Mouse (Mus musculus) liver, embryonic 15.5 days (tissue): ENCODE results near the gene Gbp10. TPM values are rescaled to one million over a fixed set of nuclear protein-coding genes. Genes with fewer than 3 reads are reported as not detected.
A peak's percentile ranks its signal among the peaks of the same experiment; 100 is the strongest.
"Not testable (repeated sequence)": the region's sequence is repeated elsewhere in the genome, so short reads cannot be mapped to it uniquely, and the experiment has no call there.

Source experiments
- ATAC-seq: fragments of 200-750 bp; cut with Nextera tagmentation; 2 replicates; pipeline ENCODE4 v1.8.0; 2017; ENCODE audit warnings: moderate number of reproducible peaks, mild to moderate bottlenecking, moderate library complexity; ENCODE audit not compliant: insufficient read depth
- H3K27ac ChIP-seq: fragments of 300-500 bp; sonication (generic); replicated peaks from 2 replicates; pipeline ENCODE4 v1.5.1; 2015; ENCODE audit warnings: mild to moderate bottlenecking, inconsistent platforms
- H3K27me3 ChIP-seq: fragments of 300-500 bp; sonication (generic); 2 replicates; pipeline ENCODE4 v1.6.1; 2015; ENCODE audit warnings: mild to moderate bottlenecking, inconsistent platforms
- H3K36me3 ChIP-seq: fragments of 300-500 bp; sonication (generic); replicated peaks from 2 replicates; pipeline ENCODE4 v1.6.1; 2015; ENCODE audit warnings: moderate library complexity, mild to moderate bottlenecking, inconsistent platforms
- H3K4me1 ChIP-seq: fragments of 300-500 bp; sonication (generic); replicated peaks from 2 replicates; pipeline ENCODE4 v1.6.1; 2015; ENCODE audit warnings: inconsistent platforms
- H3K4me2 ChIP-seq: fragments of 300-500 bp; sonication (generic); 2 replicates; pipeline ENCODE4 v1.6.1; 2015; ENCODE audit warnings: moderate library complexity, mild to moderate bottlenecking, inconsistent platforms
- H3K4me3 ChIP-seq: fragments of 300-500 bp; sonication (generic); replicated peaks from 2 replicates; pipeline ENCODE4 v1.5.1; 2015; ENCODE audit warnings: mild to moderate bottlenecking, inconsistent platforms
- H3K9ac ChIP-seq: fragments of 300-500 bp; sonication (generic); 2 replicates; pipeline ENCODE4 v1.6.1; 2015; ENCODE audit warnings: moderate library complexity, mild to moderate bottlenecking, inconsistent platforms
- H3K9me3 ChIP-seq: fragments of 300-500 bp; sonication (generic); replicated peaks from 2 replicates; pipeline ENCODE4 v1.6.1; 2016; ENCODE audit warnings: inconsistent platforms
- WGBS: fragments of 180-500 bp; shearing (Covaris S2); methylation state at CpG from one replicate; pipeline ENCODE4 v1.1.7; 2015; ENCODE audit warnings: mixed read lengths; ENCODE audit not compliant: insufficient replicate concordance; 5-methylcytosine and 5-hydroxymethylcytosine counted together
- polyA plus RNA-seq: library from polyadenylated mRNA; unstranded; fragments of >200 nt; fragmentation: Nextera tagmentation; extraction: Ambion mirVana; gene quantifications from 2 replicates; pipeline ENCODE4 v1.2.1, GENCODE M21; 2015

Gbp10 gene
- 0.21 and 0.29 TPM in 2 replicates for polyA plus RNA-seq

- peak; percentile 34; the same call in 1 of the 2 replicates for ATAC-seq
Observed at GRCm38 (mm10) chr5:105239483-105240047, at the start of gene Gbp10. Gene Gbp10, minus strand, starts transcription at chr5:105239533.

GRCm38 (mm10) chr5:105260673-105261072, 21.3 kb upstream of the Gbp10 start:
- not testable (repeated sequence) for ATAC-seq, H3K36me3 ChIP-seq, H3K4me1 ChIP-seq, H3K27me3 ChIP-seq, H3K9ac ChIP-seq, H3K4me3 ChIP-seq, H3K27ac ChIP-seq, H3K9me3 ChIP-seq, H3K4me2 ChIP-seq
- 50% methylated on average over 1 of the region's 3 CpGs for WGBS

More at GRCm38 (mm10) chr5:105239483-105240047, at the start of gene Gbp10:
- not testable (repeated sequence) for H3K4me3 ChIP-seq, H3K9ac ChIP-seq, H3K9me3 ChIP-seq, H3K4me2 ChIP-seq, H3K4me1 ChIP-seq, H3K36me3 ChIP-seq, H3K27ac ChIP-seq, H3K27me3 ChIP-seq

- no peak overlapping the region for H3K4me2 ChIP-seq
- H3K36me3 ChIP-seq, result no peaks in the 10 kb centered on the region
- no peak for ATAC-seq
- H3K27me3 ChIP-seq, result no peaks in the 10 kb centered on the region
- no peak overlapping the region for H3K27ac ChIP-seq
- no peaks in the 10 kb centered on the region for H3K9me3 ChIP-seq
- no peak overlapping the region for H3K9ac ChIP-seq
- H3K4me3 ChIP-seq, result no peak overlapping the region
- no peaks in the 10 kb centered on the region for H3K4me1 ChIP-seq
Observed at GRCm38 (mm10) chr5:105252491-105252890, 13.2 kb upstream of the Gbp10 start.

GRCm38 (mm10) chr5:105244741-105245140, 5.4 kb upstream of the Gbp10 start:
- not testable (repeated sequence) for H3K27me3 ChIP-seq, H3K4me3 ChIP-seq, H3K9ac ChIP-seq, ATAC-seq, H3K36me3 ChIP-seq, H3K27ac ChIP-seq, H3K4me1 ChIP-seq, H3K9me3 ChIP-seq, H3K4me2 ChIP-seq
- WGBS, result 21% methylated on average over 3 of the region's 3 CpGs

GRCm38 (mm10) chr5:105240982-105241381, 1.6 kb upstream of the Gbp10 start:
- not testable (repeated sequence) for H3K36me3 ChIP-seq, H3K4me2 ChIP-seq, H3K4me1 ChIP-seq, H3K27ac ChIP-seq, H3K9me3 ChIP-seq, H3K4me3 ChIP-seq, H3K27me3 ChIP-seq, H3K9ac ChIP-seq, ATAC-seq
- WGBS, result 57% methylated on average over 5 of the region's 5 CpGs

- not testable (repeated sequence) for H3K4me2 ChIP-seq, H3K4me3 ChIP-seq, H3K27me3 ChIP-seq, H3K36me3 ChIP-seq, H3K27ac ChIP-seq, H3K9ac ChIP-seq, H3K4me1 ChIP-seq, ATAC-seq, H3K9me3 ChIP-seq
- 64% methylated on average over 1 of the region's 1 CpGs for WGBS
Observed at GRCm38 (mm10) chr5:105238402-105238801, 931 bp downstream of the Gbp10 start.

- H3K4me3 ChIP-seq, H3K9me3 ChIP-seq, ATAC-seq, H3K4me2 ChIP-seq, H3K27me3 ChIP-seq, H3K9ac ChIP-seq, H3K27ac ChIP-seq, H3K4me1 ChIP-seq, H3K36me3 ChIP-seq: not testable (repeated sequence)
- 22% methylated on average over 3 of the region's 3 CpGs for WGBS
Observed at GRCm38 (mm10) chr5:105236040-105236439, 3.3 kb downstream of the Gbp10 start.

- H3K27ac ChIP-seq, ATAC-seq, H3K9me3 ChIP-seq, H3K4me3 ChIP-seq, H3K27me3 ChIP-seq, H3K4me1 ChIP-seq, H3K9ac ChIP-seq, H3K4me2 ChIP-seq, H3K36me3 ChIP-seq: not testable (repeated sequence)
- no CpG with 5 or more reads among the region's 3 CpGs for WGBS
Observed at GRCm38 (mm10) chr5:105208957-105209356, 30.4 kb downstream of the Gbp10 start.

- H3K9ac ChIP-seq, H3K4me1 ChIP-seq, H3K27ac ChIP-seq, H3K4me2 ChIP-seq, H3K4me3 ChIP-seq, H3K36me3 ChIP-seq, ATAC-seq, H3K27me3 ChIP-seq, H3K9me3 ChIP-seq: not testable (repeated sequence)
- WGBS, result 17% methylated on average over 4 of the region's 4 CpGs
Observed at GRCm38 (mm10) chr5:105200791-105201355, 38.5 kb downstream of the Gbp10 start.

GRCm38 (mm10) chr5:105199149-105199548, 40.2 kb downstream of the Gbp10 start:
- WGBS, result 62% methylated on average over 1 of the region's 1 CpGs
- H3K4me1 ChIP-seq, H3K9ac ChIP-seq, H3K9me3 ChIP-seq, H3K4me2 ChIP-seq, H3K36me3 ChIP-seq, H3K4me3 ChIP-seq, ATAC-seq, H3K27me3 ChIP-seq, H3K27ac ChIP-seq: not testable (repeated sequence)

GRCm38 (mm10) chr5:105197915-105198560, 41.3 kb downstream of the Gbp10 start:
- H3K36me3 ChIP-seq, H3K4me3 ChIP-seq, H3K9me3 ChIP-seq, ATAC-seq, H3K9ac ChIP-seq, H3K4me1 ChIP-seq, H3K27ac ChIP-seq, H3K27me3 ChIP-seq, H3K4me2 ChIP-seq: not testable (repeated sequence)

GRCm38 (mm10) chr5:105196308-105196707, 43.0 kb downstream of the Gbp10 start:
- not testable (repeated sequence) for H3K27ac ChIP-seq, H3K27me3 ChIP-seq, H3K4me1 ChIP-seq, H3K9me3 ChIP-seq, H3K36me3 ChIP-seq, H3K4me3 ChIP-seq, H3K9ac ChIP-seq, ATAC-seq, H3K4me2 ChIP-seq
- 68% methylated on average over 5 of the region's 5 CpGs for WGBS
